34 mouse cellular contexts compared by ENCODE assay signal in genomic region chr2:8809609-8810008, GRCm38 (mm10).
"Had no signal": no experiment of that assay in that cellular context is flagged by ENCODE, and none has a peak within 500 bp of the region (broad histone marks: within the 10 kb centered on the region; RNA-seq: fewer than 3 reads in every experiment).

No protein-coding gene starts in this region.

- H3K9me3 ChIP-seq: heart, embryonic 10.5 days; heart, embryonic 12.5 days; heart, embryonic 13.5 days; heart, embryonic 15.5 days; hindbrain, embryonic 10.5 days; hindbrain, embryonic 12.5 days; hindbrain, embryonic 13.5 days; hindbrain, embryonic 15.5 days; intestine, embryonic 15.5 days; kidney, embryonic 15.5 days had no signal

- H3K27me3 ChIP-seq: heart, embryonic 12.5 days; heart, embryonic 13.5 days; heart, embryonic 15.5 days; hindbrain, embryonic 12.5 days; hindbrain, embryonic 13.5 days; hindbrain, embryonic 15.5 days; intestine, embryonic 15.5 days; kidney, embryonic 15.5 days had no signal

- H3K36me3 ChIP-seq: heart, embryonic 10.5 days; heart, embryonic 12.5 days; heart, embryonic 13.5 days; heart, embryonic 15.5 days; hindbrain, embryonic 10.5 days; hindbrain, embryonic 12.5 days; hindbrain, embryonic 13.5 days; hindbrain, embryonic 15.5 days; intestine, embryonic 15.5 days; kidney, embryonic 15.5 days had no signal

- H3K9ac ChIP-seq: heart, embryonic 12.5 days; heart, embryonic 13.5 days; heart, embryonic 15.5 days; hindbrain, embryonic 12.5 days; hindbrain, embryonic 13.5 days; hindbrain, embryonic 14.5 days; hindbrain, embryonic 15.5 days; intestine, embryonic 15.5 days; kidney, embryonic 15.5 days had no signal

- ATAC-seq: hindbrain, embryonic 16.5 days; hindbrain, postnatal 0 days; inflammation-experienced regulatory T-cells, adult 6 months; intestine, embryonic 15.5 days; intestine, embryonic 16.5 days; intestine, postnatal 0 days had no signal

- DNase-seq: heart, postnatal 10 days; heart, postnatal 14 days; heart, postnatal 4 days; kidney, adult 11 months; kidney, adult 18-20 months; kidney, adult 2 months; kidney, adult 8-10 months; kidney, adult 9 months; kidney, postnatal 10 days; kidney, postnatal 14 days; kidney, postnatal 25 days; kidney, postnatal 36 days; kidney, postnatal 4 days; layer of hippocampus, adult 9-11 months; layer of hippocampus, postnatal 36 days had no signal

- H3K4me1 ChIP-seq: heart, embryonic 10.5 days; heart, embryonic 12.5 days; heart, embryonic 13.5 days; heart, embryonic 15.5 days; hindbrain, embryonic 10.5 days; hindbrain, embryonic 12.5 days; hindbrain, embryonic 13.5 days; hindbrain, embryonic 15.5 days; intestine, embryonic 15.5 days; kidney, embryonic 15.5 days had no signal

- H3K4me3 ChIP-seq: heart, embryonic 10.5 days; heart, embryonic 12.5 days; heart, embryonic 13.5 days; heart, embryonic 15.5 days; hindbrain, embryonic 10.5 days; hindbrain, embryonic 12.5 days; hindbrain, embryonic 13.5 days; hindbrain, embryonic 15.5 days; intestine, embryonic 15.5 days; kidney, embryonic 15.5 days; layer of hippocampus, adult 2 months had no signal

- H3K4me2 ChIP-seq: heart, embryonic 11.5 days; heart, embryonic 12.5 days; heart, embryonic 13.5 days; heart, embryonic 15.5 days; hindbrain, embryonic 12.5 days; hindbrain, embryonic 13.5 days; hindbrain, embryonic 14.5 days; hindbrain, embryonic 15.5 days; intestine, embryonic 15.5 days; kidney, embryonic 15.5 days had no signal

- H3K27ac ChIP-seq: heart, embryonic 10.5 days; heart, embryonic 13.5 days; heart, embryonic 15.5 days; hindbrain, embryonic 10.5 days; hindbrain, embryonic 12.5 days; hindbrain, embryonic 13.5 days; hindbrain, embryonic 14.5 days; hindbrain, embryonic 15.5 days; hindbrain, postnatal 0 days; intestine, embryonic 15.5 days; kidney, embryonic 15.5 days; kidney, postnatal 0 days; layer of hippocampus, adult 2 months had no signal
